Mouse (Mus musculus) forebrain, postnatal 0 days (tissue): ENCODE results near the gene Abca6. TPM values are rescaled to one million over a fixed set of nuclear protein-coding genes. Genes with fewer than 3 reads are reported as not detected.

Experiments used
- ATAC-seq: fragments of 200-750 bp; cut with Nextera tagmentation; 2 replicates; pipeline ENCODE4 v1.8.0; 2017; ENCODE audit warnings: mild to moderate bottlenecking, moderate library complexity
- DNase-seq: peaks from one replicate; pipeline ENCODE4 v3.0.0-alpha.2; 2015
- H3K27ac ChIP-seq: fragments of 300-500 bp; sonication (generic); 2 replicates; pipeline ENCODE4 v1.5.1; 2014; ENCODE audit warnings: low read depth, mild to moderate bottlenecking, antibody characterized with exemption, low read length, moderate library complexity, mixed read lengths
- H3K27me3 ChIP-seq: fragments of 300-500 bp; sonication (generic); 2 replicates; pipeline ENCODE4 v1.6.1; 2014; ENCODE audit warnings: mild to moderate bottlenecking, low read length, mixed read lengths; ENCODE audit not compliant: insufficient read depth
- H3K36me3 ChIP-seq: fragments of 300-500 bp; sonication (generic); 2 replicates; pipeline ENCODE4 v1.6.1; 2014; ENCODE audit warnings: mild to moderate bottlenecking, moderate library complexity; ENCODE audit not compliant: insufficient read depth
- H3K4me1 ChIP-seq: fragments of 300-500 bp; sonication (generic); 2 replicates; pipeline ENCODE4 v1.6.1; 2014; ENCODE audit warnings: antibody characterized with exemption; ENCODE audit not compliant: insufficient read depth
- H3K4me2 ChIP-seq: fragments of 300-500 bp; sonication (generic); 2 replicates; pipeline ENCODE4 v1.6.1; 2014; ENCODE audit warnings: low read depth, mild to moderate bottlenecking, moderate library complexity
- H3K4me3 ChIP-seq: fragments of 300-500 bp; sonication (generic); 2 replicates; pipeline ENCODE4 v1.5.1; 2014; ENCODE audit warnings: low read depth, low read length, mixed read lengths
- H3K9ac ChIP-seq: fragments of 300-500 bp; sonication (generic); 2 replicates; pipeline ENCODE4 v1.6.1; 2014; ENCODE audit warnings: mild to moderate bottlenecking
- H3K9me3 ChIP-seq: fragments of 300-500 bp; sonication (generic); 2 replicates; pipeline ENCODE4 v1.6.1; 2016; ENCODE audit warnings: low read length
- CTCF ChIP-seq: sonication (generic); IDR thresholded peaks from 2 replicates; pipeline ENCODE4 v1.5.1; 2016; ENCODE audit warnings: antibody characterized with exemption, control low read depth, low read depth
- WGBS: fragments of 180-500 bp; shearing (Covaris S2); extraction: QIAGEN DNeasy Blood & Tissue Kit; methylation state at CpG from one replicate; pipeline ENCODE4 v1.1.7; 2014; 5-methylcytosine and 5-hydroxymethylcytosine counted together
- polyA plus RNA-seq: library from polyadenylated mRNA; unstranded; fragments of >200 nt; fragmentation: Nextera tagmentation; extraction: Ambion mirVana; gene quantifications from 2 replicates; pipeline ENCODE4 v1.2.1, GENCODE M21; 2015
- total RNA-seq: library from RNA; depleted of rRNA; stranded (reverse); fragments of >200 nt; gene quantifications from 2 replicates; pipeline ENCODE4 v1.2.3, GENCODE M21; 2014

The Abca6 gene
- total and polyA plus RNA-seq, 2 experiments from 2014 or later, result 0.91 to 2.0 TPM

GRCm38 (mm10) chr11:110257911-110258310 is 6.3 kb upstream of the Abca6 start:
- H3K4me2 ChIP-seq, result no peak overlapping the region
- no peak for TF ChIP-seq CTCF
- H3K9ac ChIP-seq, result no peak overlapping the region
- ATAC-seq, result no peak
- DNase-seq, result no peak
- no peaks in the 10 kb centered on the region for H3K27me3 ChIP-seq
- no peak overlapping the region for H3K27ac ChIP-seq
- no peaks in the 10 kb centered on the region for H3K36me3 ChIP-seq
- no peaks in the 10 kb centered on the region for H3K4me1 ChIP-seq
- H3K4me3 ChIP-seq, result no peak overlapping the region
- 74% methylated on average over 4 of the region's 4 CpGs for WGBS
- no peaks in the 10 kb centered on the region for H3K9me3 ChIP-seq

- Histone ChIP-seq H3K4me2 (no peak overlapping the region), H3K4me3 (no peak overlapping the region), H3K27ac (no peak overlapping the region), H3K36me3 (no peaks in the 10 kb centered on the region), H3K4me1 (no peaks in the 10 kb centered on the region), H3K9ac (no peak overlapping the region), H3K27me3 (no peaks in the 10 kb centered on the region), H3K9me3 (no peaks in the 10 kb centered on the region)
- no peak for DNase-seq
- ATAC-seq, result no peak
- no peak for TF ChIP-seq CTCF
- 98% methylated on average over 4 of the region's 4 CpGs for WGBS
These were observed 5.5 kb upstream of the Abca6 start for GRCm38 (mm10) chr11:110257061-110257460.

GRCm38 (mm10) chr11:110252256-110252655 is 680 bp upstream of the Abca6 start:
- TF ChIP-seq CTCF, result no peak
- ATAC-seq (no peak), DNase-seq (no peak)
- no peak overlapping the region for H3K27ac ChIP-seq
- no peak overlapping the region for H3K4me2 ChIP-seq
- 71% methylated on average over 3 of the region's 3 CpGs for WGBS
- H3K36me3 ChIP-seq, result no peaks in the 10 kb centered on the region
- no peak overlapping the region for H3K9ac ChIP-seq
- no peaks in the 10 kb centered on the region for H3K4me1 ChIP-seq
- no peaks in the 10 kb centered on the region for H3K9me3 ChIP-seq
- H3K4me3 ChIP-seq, result no peak overlapping the region
- H3K27me3 ChIP-seq, result no peaks in the 10 kb centered on the region

- no peaks in the 10 kb centered on the region for H3K4me1 ChIP-seq
- H3K4me3 ChIP-seq, result no peak overlapping the region
- ATAC-seq, result no peak
- no peak for DNase-seq
- H3K9ac ChIP-seq, result no peak overlapping the region
- no peak overlapping the region for H3K4me2 ChIP-seq
- no peaks in the 10 kb centered on the region for H3K36me3 ChIP-seq
- WGBS, result 92% methylated on average over 10 of the region's 10 CpGs
- no peaks in the 10 kb centered on the region for H3K9me3 ChIP-seq
- H3K27ac ChIP-seq, result no peak overlapping the region
- no peaks in the 10 kb centered on the region for H3K27me3 ChIP-seq
- TF ChIP-seq CTCF, result no peak
These were observed 6.8 kb downstream of the Abca6 start for GRCm38 (mm10) chr11:110244730-110245129.

GRCm38 (mm10) chr11:110237466-110237865 is 14.1 kb downstream of the Abca6 start:
- Histone ChIP-seq H3K9me3 (no peaks in the 10 kb centered on the region), H3K27ac (no peak overlapping the region), H3K36me3 (no peaks in the 10 kb centered on the region), H3K4me1 (no peaks in the 10 kb centered on the region), H3K4me3 (no peak overlapping the region), H3K4me2 (no peak overlapping the region), H3K9ac (no peak overlapping the region), H3K27me3 (no peaks in the 10 kb centered on the region)
- 90% methylated on average over 2 of the region's 2 CpGs for WGBS
- TF ChIP-seq CTCF, result no peak
- DNase-seq, result no peak
- ATAC-seq, result no peak

- Histone ChIP-seq H3K9me3 (no peaks in the 10 kb centered on the region), H3K9ac (no peak overlapping the region), H3K27ac (no peak overlapping the region), H3K36me3 (no peaks in the 10 kb centered on the region), H3K4me3 (no peak overlapping the region), H3K4me1 (no peaks in the 10 kb centered on the region), H3K4me2 (no peak overlapping the region), H3K27me3 (no peaks in the 10 kb centered on the region)
- TF ChIP-seq CTCF, result peak; percentile 8; the same call in 1 of the 2 replicates
- DNase-seq (no peak), ATAC-seq (no peak)
These were observed 18.6 kb downstream of the Abca6 start for GRCm38 (mm10) chr11:110232975-110233374.

GRCm38 (mm10) chr11:110217118-110217517 is 34.5 kb downstream of the Abca6 start:
- DNase-seq (no peak), ATAC-seq (no peak)
- Histone ChIP-seq H3K4me1 (no peaks in the 10 kb centered on the region), H3K9ac (no peak overlapping the region), H3K4me3 (no peak overlapping the region), H3K27ac (no peak overlapping the region), H3K4me2 (no peak overlapping the region), H3K9me3 (no peaks in the 10 kb centered on the region), H3K27me3 (no peaks in the 10 kb centered on the region), H3K36me3 (no peaks in the 10 kb centered on the region)
- no peak for TF ChIP-seq CTCF

GRCm38 (mm10) chr11:110203930-110204329 is 47.6 kb downstream of the Abca6 start:
- Histone ChIP-seq H3K27me3 (no peaks in the 10 kb centered on the region), H3K36me3 (no peaks in the 10 kb centered on the region), H3K27ac (no peak overlapping the region), H3K4me1 (no peaks in the 10 kb centered on the region), H3K9ac (no peak overlapping the region), H3K4me3 (no peak overlapping the region), H3K4me2 (no peak overlapping the region), H3K9me3 (no peaks in the 10 kb centered on the region)
- TF ChIP-seq CTCF, result no peak
- no peak for ATAC-seq
- DNase-seq, result no peak
- WGBS, result 84% methylated on average over 5 of the region's 5 CpGs
